Mouse (Mus musculus): ENCODE measurements around the gene Palld.

Palld gene

GRCm38 (mm10) chr8:61486923-61487529 lies 415.5 kb downstream of the Palld start:
- DNase-seq = no peak

- no peak for DNase-seq
These were observed 422.1 kb downstream of the Palld start for GRCm38 (mm10) chr8:61480260-61480967.

GRCm38 (mm10) chr8:61479506-61480214 lies 422.8 kb downstream of the Palld start:
- peak; percentile 74 for DNase-seq

DNA sequence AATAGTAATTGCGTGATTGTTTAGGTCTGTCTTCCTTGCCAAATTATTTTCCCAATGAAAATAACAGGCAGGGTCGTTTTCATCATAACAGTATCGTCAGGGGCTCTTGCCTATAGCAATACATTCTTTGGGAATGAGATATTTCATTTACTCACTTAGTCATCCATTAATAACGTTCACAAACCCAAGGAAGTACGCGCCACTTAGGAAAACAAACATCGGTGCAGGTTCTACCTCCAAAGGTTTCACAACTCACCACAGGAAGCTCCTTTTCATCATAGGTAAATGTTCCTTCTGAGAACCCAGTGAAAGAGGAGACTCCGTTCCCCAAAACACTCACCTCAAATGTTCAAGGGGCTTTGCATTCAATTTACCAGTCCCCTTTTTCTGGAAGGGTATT lies 423.7 kb downstream of the Palld start:
- no peak for DNase-seq

GRCm38 (mm10) chr8:61478150-61478549 lies 424.3 kb downstream of the Palld start:
- DNase-seq = no peak

- no peak for DNase-seq
These were observed 426.3 kb downstream of the Palld start for GRCm38 (mm10) chr8:61476160-61476559.

DNA sequence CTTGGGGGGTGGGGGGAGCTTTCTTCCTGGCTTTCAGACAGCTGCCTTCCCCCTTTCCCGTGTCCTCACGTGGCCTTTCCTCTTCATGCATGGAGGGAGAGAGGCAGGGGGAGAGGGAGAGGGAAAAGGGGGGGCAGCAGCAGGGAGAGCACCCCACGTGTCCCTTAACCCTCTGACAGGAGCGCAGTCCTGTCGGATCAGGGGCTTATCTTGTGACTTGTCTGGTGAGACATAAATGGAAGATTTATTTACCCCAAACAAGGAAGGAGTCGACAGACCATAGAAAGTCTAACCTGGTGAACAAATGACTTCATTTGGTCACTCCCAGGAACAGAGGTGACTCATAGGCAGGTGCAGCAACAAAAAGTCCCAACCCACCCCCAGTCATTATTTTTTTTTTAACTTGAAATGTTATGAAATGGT lies 427.2 kb downstream of the Palld start:
- peak; percentile 42 for DNase-seq

DNA sequence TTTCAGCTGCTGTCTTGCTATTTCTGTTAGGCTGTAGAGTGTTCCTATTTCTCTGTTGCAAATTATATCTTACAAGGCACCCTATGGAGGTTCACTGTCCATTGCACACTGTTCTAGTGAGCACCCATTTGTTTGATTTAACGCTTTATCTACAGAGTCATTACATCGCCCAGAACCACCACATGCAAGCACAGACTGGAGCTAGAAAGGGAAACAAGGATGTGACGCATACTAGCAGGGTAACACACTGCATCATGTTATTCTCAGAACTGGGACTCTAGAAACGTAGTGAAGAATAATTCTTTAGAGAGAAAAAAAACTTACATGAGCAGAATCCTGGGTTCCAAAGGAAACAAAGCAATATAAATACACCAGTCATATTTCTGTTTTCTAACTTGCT lies 432.3 kb downstream of the Palld start:
- no peak for DNase-seq

DNA sequence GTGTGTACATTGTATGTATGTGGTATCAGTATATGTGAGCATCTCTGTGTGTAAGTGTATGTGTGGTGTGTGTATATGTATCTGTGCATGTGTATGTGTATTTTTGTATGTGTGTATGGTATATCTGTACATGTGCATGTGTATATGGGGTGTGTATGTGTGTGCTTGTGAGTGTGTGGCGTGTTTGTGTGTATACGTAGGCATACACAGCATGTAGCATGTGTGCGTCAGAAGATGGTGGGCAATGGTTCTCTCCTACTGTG lies 435.0 kb downstream of the Palld start:
- DNase-seq = no peak

DNA sequence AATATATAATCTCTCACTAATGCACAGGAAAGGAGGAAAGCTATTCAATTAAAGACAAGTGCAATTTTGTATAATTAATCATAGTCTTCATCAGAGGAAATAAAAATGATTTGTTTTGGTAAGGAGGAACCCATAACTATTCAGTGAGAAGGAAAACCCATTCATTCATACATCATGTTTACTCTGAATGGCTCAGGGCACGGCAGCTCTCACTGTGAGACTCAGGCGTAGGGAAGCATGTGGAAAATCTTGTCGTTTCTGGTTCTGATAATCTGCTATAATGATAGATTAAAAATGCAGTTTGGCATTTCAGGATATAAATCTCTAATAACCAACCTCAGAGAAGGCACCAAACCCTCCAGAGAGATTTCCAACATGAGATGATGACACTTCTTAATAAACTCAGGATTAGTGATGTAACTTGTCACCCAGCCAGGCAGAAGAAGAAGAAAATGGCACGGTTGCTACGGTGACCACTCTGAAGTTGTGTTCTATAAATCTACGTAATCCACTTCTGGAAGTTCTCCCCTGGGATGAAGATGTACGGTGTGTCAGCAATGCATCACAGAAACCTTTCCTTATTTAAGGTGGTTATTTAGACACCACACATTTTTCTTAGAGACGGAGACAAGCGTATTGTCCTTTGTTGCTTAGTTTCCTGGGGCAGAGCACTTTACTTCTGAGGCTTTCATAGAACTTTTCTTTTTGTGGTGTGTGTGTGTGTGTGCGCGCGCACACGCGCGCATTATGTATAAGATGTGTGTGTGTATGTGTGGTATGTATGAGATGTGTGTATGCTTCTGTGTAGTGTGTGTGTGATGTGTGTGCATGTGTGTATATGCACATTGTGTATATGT lies 435.6 kb downstream of the Palld start:
- DNase-seq = no peak

DNA sequence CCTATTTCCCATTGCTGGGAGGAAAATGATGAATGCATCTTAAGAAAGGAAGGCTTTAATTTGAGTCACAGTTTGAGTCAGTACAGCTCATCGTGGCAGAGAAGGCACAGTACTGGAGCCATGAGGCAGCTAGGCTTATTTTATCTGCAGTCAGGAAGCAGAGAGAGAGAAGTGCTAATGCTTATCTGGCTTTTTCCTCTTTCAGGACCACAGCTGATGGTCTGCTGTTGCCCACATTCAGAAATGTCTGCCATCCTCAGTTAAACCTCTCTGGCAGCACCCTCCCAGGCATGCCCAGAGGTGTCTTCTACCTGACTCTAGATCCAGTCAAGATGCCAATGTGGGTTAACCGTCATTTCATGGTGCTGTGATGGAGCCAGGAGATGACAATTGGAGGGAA lies 438.1 kb downstream of the Palld start:
- DNase-seq = no peak

- DNase-seq = no peak
These were observed 440.3 kb downstream of the Palld start for GRCm38 (mm10) chr8:61462221-61462620.

Data from kidney, adult 11 months (tissue).